Mouse (Mus musculus): ENCODE measurements around the gene Tex33. TPM values are rescaled to one million over a fixed set of nuclear protein-coding genes. Genes with fewer than 3 reads are reported as not detected.

Gene Tex33
- total RNA-seq, 2 experiments from 2014 or later, result not detected

- no peak overlapping the region for H3K27ac ChIP-seq
- peak; percentile 28 for DNase-seq
Measured at GRCm38 (mm10) chr15:78383450-78384219, 12.1 kb downstream of the Tex33 start.

GRCm38 (mm10) chr15:78382115-78382514 lies 13.6 kb downstream of the Tex33 start:
- H3K27ac ChIP-seq, result no peak overlapping the region
- DNase-seq, result no peak
- no peak for TF ChIP-seq CTCF (IDR thresholded peaks at IDR 0.05)
- intact Hi-C loops (cut with DNase I), result no loop called here
- H3K4me3 ChIP-seq, result no peak overlapping the region

More at GRCm38 (mm10) chr15:78383450-78384219, 12.1 kb downstream of the Tex33 start:
- intact Hi-C loops (cut with DNase I), result no loop called here
- no peak overlapping the region for H3K4me3 ChIP-seq
- no peak for TF ChIP-seq CTCF (IDR thresholded peaks at IDR 0.05)

- no peak overlapping the region for H3K4me3 ChIP-seq
- no peak for TF ChIP-seq CTCF (IDR thresholded peaks at IDR 0.05)
- no peak overlapping the region for H3K27ac ChIP-seq
- intact Hi-C loops (cut with DNase I), result no loop called here
- DNase-seq, result no peak
Measured at GRCm38 (mm10) chr15:78380741-78381140, 15.0 kb downstream of the Tex33 start.

GRCm38 (mm10) chr15:78380208-78380607 lies 15.5 kb downstream of the Tex33 start:
- DNase-seq, result no peak
- Histone ChIP-seq H3K4me3 (no peak overlapping the region), H3K27ac (no peak overlapping the region)
- TF ChIP-seq CTCF (IDR thresholded peaks at IDR 0.05), result no peak
- intact Hi-C loops (cut with DNase I), result no loop called here

GRCm38 (mm10) chr15:78378556-78378955 lies 17.2 kb downstream of the Tex33 start:
- no peak for TF ChIP-seq CTCF (IDR thresholded peaks at IDR 0.05)
- Histone ChIP-seq H3K27ac (no peak overlapping the region), H3K4me3 (no peak overlapping the region)
- intact Hi-C loops (cut with DNase I), result no loop called here
- no peak for DNase-seq

GRCm38 (mm10) chr15:78377859-78378258 lies 17.9 kb downstream of the Tex33 start:
- intact Hi-C loops (cut with DNase I), result no loop called here
- DNase-seq, result no peak

GRCm38 (mm10) chr15:78374204-78374603 lies 21.5 kb downstream of the Tex33 start:
- TF ChIP-seq CTCF (IDR thresholded peaks at IDR 0.05), result no peak
- no peak overlapping the region for H3K27ac ChIP-seq
- H3K4me3 ChIP-seq, result no peak overlapping the region
- intact Hi-C loops (cut with DNase I), result no loop called here
- DNase-seq, result no peak

More at GRCm38 (mm10) chr15:78377859-78378258, 17.9 kb downstream of the Tex33 start:
- TF ChIP-seq CTCF (IDR thresholded peaks at IDR 0.05), result no peak
- Histone ChIP-seq H3K4me3 (no peak overlapping the region), H3K27ac (no peak overlapping the region)

- no peak for TF ChIP-seq CTCF (IDR thresholded peaks at IDR 0.05)
- no peak overlapping the region for H3K27ac ChIP-seq
- H3K4me3 ChIP-seq, result no peak overlapping the region
- DNase-seq, result no peak
- intact Hi-C loops (cut with DNase I), result no loop called here
Measured at GRCm38 (mm10) chr15:78372796-78373195, 22.9 kb downstream of the Tex33 start.

- no peak for DNase-seq
- no peak overlapping the region for H3K4me3 ChIP-seq
- intact Hi-C loops (cut with DNase I), result loop anchor here (2.0 to 10.0 kb wide), 2 partner anchors 113 to 195 kb away; partner anchors contain the start of gene Ift27
- TF ChIP-seq CTCF (IDR thresholded peaks at IDR 0.05), result no peak
- H3K27ac ChIP-seq, result no peak overlapping the region
Measured at GRCm38 (mm10) chr15:78369641-78370040, 26.1 kb downstream of the Tex33 start.

GRCm38 (mm10) chr15:78368926-78369346 lies 26.8 kb downstream of the Tex33 start:
- no peak overlapping the region for H3K4me3 ChIP-seq
- TF ChIP-seq CTCF (IDR thresholded peaks at IDR 0.05), result peak; percentile 96
- intact Hi-C loops (cut with DNase I), result loop anchor here (2.0 to 10.0 kb wide), 2 partner anchors 112 to 194 kb away; partner anchors contain the start of gene Ift27
- peak; percentile 58 for DNase-seq
- no peak overlapping the region for H3K27ac ChIP-seq

GRCm38 (mm10) chr15:78367811-78368210 lies 27.9 kb downstream of the Tex33 start:
- DNase-seq, result no peak
- intact Hi-C loops (cut with DNase I), result loop anchor here (2.0 to 10.0 kb wide), 2 partner anchors 111 to 193 kb away; partner anchors contain the start of gene Ift27
- TF ChIP-seq CTCF (IDR thresholded peaks at IDR 0.05), result no peak

GRCm38 (mm10) chr15:78366875-78367274 lies 28.8 kb downstream of the Tex33 start:
- Histone ChIP-seq H3K4me3 (no peak overlapping the region), H3K27ac (no peak overlapping the region)
- DNase-seq, result no peak
- no peak for TF ChIP-seq CTCF (IDR thresholded peaks at IDR 0.05)
- intact Hi-C loops (cut with DNase I), result loop anchor here (10.0 kb wide), 1 partner anchor 192 kb away; the partner anchor contains the start of gene Ift27

More at GRCm38 (mm10) chr15:78367811-78368210, 27.9 kb downstream of the Tex33 start:
- no peak overlapping the region for H3K27ac ChIP-seq
- H3K4me3 ChIP-seq, result no peak overlapping the region

- TF ChIP-seq CTCF (IDR thresholded peaks at IDR 0.05), result no peak
- Histone ChIP-seq H3K27ac (no peak overlapping the region), H3K4me3 (no peak overlapping the region)
- intact Hi-C loops (cut with DNase I), result loop anchor here (10.0 kb wide), 1 partner anchor 191 kb away; the partner anchor contains the start of gene Ift27
- no peak for DNase-seq
Measured at GRCm38 (mm10) chr15:78365916-78366315, 29.8 kb downstream of the Tex33 start.
